Mouse (Mus musculus) cerebellum, postnatal 14 days (tissue): ENCODE measurements at regions not wholly inside any gene's neighbourhood (a gene's known extent, or its start where the extent isn't known, plus 50 kb on each side); places are given as distances from the start of the nearest gene placed in this dataset.

Experiments used
- DNase-seq, 2 experiments: peaks; one replicate each; pipeline ENCODE4 v3.0.0; 2021; ENCODE audit warnings: mixed read lengths in 2 of 2

- DNase-seq = no peak
Measured at GRCm38 (mm10) chr9:46610101-46611005, 290.6 kb upstream of the 4931429L15Rik start.

DNA sequence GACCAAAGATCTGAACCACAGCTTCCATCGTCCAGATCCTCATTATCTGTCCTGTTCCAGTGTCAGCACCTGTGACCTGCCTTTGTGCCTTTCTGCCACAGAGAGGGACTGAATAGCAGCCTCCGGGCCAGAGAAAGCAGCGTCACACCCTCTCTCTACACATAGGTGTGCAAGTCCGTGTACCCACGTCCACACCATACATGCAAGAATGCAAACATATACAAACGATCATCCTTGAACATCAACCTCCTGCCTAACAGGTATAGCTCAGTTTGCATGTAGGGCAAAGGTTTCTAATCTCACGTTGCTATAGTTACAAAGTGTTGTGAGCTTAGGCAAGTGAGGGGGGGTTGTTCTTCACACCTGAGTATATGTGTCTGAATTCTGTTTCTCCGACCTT, 288.9 kb upstream of the 4931429L15Rik start:
- DNase-seq = no peak

DNA sequence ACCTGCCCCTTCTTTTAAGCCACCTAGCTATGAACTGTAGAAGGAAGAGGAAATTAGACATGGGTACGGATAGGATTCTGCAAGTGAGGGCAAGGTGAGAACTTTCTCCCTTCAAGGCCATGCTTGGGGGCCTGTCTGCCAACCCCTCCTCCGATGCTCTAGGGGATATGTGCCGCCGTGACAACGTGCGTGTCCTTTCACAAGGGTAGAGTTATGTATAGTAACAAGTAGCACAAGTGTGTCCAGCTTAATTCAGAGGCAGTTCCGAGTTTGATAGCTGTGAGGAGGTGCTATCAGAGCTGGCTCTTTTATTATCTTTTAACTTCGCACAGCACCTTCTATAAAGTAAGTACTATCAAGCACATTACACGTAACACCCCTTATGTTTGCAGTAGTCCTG, 281.0 kb upstream of the 4931429L15Rik start:
- DNase-seq = no peak

GRCm38 (mm10) chr9:46599931-46600708, 280.3 kb upstream of the 4931429L15Rik start:
- DNase-seq = peak; percentile 46 to 47

DNA sequence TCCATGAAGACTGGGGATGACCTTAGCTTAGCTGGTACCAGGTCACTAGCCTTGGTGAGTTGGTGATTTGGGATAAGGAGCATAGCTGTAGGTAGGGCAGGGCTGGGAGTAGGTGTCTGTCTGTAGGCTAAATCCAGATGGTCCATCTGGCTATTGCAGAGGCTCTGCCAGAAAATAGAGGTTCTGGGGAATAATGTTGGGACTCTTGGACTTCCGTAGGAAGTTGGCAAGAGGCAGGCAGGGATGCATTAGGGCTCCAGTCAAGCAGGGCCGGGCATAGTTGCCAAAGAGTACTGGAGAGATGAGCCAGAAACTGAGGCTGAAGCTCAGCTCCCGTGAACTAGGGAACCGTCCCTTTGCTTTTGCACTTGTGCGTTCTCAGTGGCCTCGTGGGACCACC, 278.7 kb upstream of the 4931429L15Rik start:
- DNase-seq = peak; percentile 51 to 70

DNA sequence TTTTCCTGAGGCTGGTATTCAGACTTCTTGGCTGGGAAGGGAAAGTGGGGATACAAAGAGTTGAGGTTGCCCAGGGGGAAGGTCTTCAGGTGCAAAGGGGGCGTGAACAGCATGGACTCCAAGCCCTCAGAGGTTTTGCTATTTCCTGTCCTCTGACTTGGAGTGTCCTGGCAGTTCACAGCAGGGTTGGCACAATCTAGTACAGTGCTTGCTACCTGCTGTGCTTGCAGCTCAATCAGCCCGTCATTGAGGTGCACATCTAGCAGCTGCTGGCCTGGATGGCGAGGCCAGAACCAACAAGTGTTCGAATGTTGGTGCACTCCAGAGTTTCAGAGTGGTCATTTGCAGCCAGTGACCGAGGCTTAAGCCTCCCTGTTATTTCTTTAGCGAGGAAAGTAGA, 273.7 kb upstream of the 4931429L15Rik start:
- peak; percentile 67 to 74 for DNase-seq

DNA sequence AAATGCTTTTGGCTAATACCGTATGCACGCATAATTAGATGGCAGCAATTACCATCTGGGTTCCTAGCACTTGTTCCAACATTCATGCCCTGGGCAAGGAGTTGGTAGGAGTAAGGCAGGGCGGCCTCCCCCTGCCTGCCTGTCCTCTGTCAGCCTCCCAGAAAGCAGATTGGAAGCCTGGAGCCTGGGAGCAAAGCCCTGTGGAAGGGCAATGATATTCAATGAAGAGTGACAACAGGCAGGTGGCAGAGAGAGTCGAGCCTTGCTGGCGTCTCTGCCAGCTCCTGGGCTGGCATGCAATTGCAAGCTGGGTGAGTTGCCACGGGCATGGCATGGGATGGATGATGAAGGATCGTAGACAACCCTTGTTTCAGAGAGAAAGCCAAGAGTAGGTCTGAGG, 273.1 kb upstream of the 4931429L15Rik start:
- peak; percentile 86 to 91 for DNase-seq

DNA sequence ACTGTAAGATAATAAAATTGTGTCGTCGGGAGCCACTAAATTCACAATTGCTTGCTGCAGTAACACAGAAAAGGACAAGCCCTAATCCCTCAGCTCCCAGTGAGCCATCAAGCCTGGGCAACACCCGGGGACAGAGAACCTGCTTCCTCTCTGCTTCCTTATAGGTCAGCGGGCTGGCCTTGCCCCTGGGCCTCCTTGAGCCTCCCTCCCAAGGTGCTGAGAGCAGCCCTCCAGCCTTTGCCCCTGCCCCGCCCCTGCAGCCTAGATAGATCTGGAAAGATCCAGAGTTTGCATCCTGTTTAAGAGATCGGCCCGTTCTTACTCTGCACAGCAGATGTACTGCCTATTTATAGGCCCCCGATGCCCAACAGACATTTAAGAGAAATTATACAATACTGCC, 267.0 kb upstream of the 4931429L15Rik start:
- no peak for DNase-seq

- no peak for DNase-seq
Measured at GRCm38 (mm10) chr9:46581844-46582243, 262.1 kb upstream of the 4931429L15Rik start.

DNA sequence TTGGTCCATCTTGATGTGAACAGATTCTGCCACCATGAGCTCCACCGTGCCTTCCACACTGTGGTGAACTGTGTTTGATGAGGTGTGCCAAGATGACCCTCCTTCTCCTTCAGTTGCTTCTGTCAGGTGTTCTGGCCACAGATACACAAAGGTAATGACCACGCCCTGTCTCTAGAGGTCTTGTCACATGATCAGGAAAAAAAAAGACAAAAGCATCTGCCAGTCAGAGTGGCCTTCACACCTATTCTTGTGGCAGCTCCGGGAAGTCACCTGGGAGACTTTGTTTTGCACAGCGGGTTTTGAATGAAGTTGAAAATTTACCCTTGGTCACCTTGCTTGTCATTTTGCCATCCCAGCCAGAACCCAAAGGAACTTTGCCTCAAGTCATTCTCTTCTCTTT, 242.5 kb upstream of the 4931429L15Rik start:
- no peak for DNase-seq

GRCm38 (mm10) chr9:46558481-46558880, 238.7 kb upstream of the 4931429L15Rik start:
- DNase-seq = peak; percentile 46 to 53

GRCm38 (mm10) chr9:46557781-46558180, 238.0 kb upstream of the 4931429L15Rik start:
- DNase-seq = no peak

DNA sequence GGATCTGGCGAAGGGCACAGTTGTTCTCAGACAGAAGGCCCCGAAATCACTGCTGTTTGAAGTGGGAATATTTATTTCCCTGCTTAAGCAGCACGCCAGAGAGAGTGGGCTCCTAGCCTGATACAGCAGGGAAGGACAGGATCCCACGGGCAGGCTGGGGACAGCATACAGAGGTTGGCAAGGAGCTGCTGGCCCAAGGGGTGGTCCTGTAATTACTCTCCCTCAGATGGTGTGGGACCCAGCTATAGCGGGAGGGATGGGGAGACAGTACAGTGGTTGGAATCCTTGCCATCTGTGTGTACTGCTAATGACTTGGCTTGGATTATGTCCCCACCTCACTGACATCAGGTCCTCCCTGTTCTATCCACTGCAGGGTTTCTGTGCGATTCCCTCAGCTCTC, 235.4 kb upstream of the 4931429L15Rik start:
- DNase-seq = peak in 1 of 2 experiments; percentile 22

DNA sequence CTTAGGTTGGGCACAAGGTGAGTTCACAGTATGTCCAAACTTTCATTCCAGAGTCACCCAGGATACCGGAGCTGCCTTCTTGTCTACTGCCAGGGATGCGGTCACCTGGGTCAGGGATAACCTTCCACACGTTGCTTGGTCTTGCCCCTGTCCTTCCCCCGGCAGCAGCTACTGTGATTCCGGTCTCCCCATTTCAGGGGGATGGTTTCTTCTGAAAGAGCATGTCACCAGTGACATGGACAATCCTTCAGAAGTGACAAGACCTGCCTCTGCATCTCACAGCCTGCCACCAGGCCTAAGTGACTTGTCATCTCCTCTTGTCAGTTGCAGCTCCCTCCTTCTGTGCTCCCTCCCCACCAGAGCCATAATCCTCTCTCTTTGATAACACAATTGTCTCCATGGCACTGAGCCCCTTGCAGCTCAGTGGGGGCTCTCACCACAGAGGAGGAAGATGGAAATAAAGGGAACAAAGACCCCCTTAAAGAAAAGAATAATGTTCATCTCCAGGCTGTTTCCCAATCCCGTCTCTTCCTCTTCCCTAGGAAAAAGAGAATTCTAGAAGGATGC, 234.9 kb upstream of the 4931429L15Rik start:
- DNase-seq = no peak

- DNase-seq = no peak
Measured at GRCm38 (mm10) chr9:46549416-46549815, 229.6 kb upstream of the 4931429L15Rik start.

DNA sequence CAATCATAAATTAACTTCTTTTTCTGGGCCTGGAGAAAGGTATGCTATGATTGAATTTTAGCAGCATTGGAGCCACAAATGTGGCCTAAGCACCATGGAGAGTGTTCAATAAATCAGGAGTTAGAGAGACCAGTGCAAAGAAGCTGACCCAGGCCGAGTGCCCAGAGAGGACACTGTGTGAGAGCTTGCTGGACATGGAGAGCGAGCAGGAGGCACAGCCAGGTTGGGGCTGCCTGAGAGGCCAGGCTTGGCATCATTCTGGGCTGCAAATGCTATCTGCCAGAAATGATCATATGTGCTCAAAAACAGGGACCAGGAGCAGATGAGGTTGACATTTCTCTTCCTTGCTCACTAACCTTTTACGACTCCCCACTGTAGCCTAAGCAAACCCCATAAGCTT, 224.5 kb upstream of the 4931429L15Rik start:
- peak; percentile 66 to 84 for DNase-seq

- DNase-seq = no peak
Measured at GRCm38 (mm10) chr9:46541001-46541400, 221.2 kb upstream of the 4931429L15Rik start.

DNA sequence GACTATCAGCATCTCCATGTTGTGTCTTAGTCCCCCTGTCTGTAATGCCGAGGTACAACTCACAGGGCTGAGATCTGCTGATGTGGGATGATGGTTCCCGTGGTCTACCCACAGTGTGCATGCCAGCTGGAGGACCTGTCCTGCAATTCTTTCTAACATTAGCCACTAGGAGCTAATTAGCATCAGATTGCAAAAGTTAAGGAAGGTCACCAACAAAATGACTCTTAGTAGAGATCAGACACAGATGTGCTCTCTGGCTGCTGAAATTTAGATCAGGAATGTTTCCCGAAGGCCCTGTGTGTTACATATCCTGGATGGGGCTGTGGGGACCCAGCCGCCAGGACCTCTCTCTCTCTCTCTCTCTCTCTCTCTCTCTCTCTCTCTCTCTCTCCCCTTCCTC, 218.8 kb upstream of the 4931429L15Rik start:
- no peak for DNase-seq

GRCm38 (mm10) chr9:46516401-46517130, 196.8 kb upstream of the 4931429L15Rik start:
- peak in 1 of 2 experiments; percentile 30 for DNase-seq

- no peak for DNase-seq
Measured at GRCm38 (mm10) chr9:46512276-46513051, 192.7 kb upstream of the 4931429L15Rik start.

- peak; percentile 38 to 46 for DNase-seq
Measured at GRCm38 (mm10) chr9:46511307-46511706, 191.5 kb upstream of the 4931429L15Rik start.

DNA sequence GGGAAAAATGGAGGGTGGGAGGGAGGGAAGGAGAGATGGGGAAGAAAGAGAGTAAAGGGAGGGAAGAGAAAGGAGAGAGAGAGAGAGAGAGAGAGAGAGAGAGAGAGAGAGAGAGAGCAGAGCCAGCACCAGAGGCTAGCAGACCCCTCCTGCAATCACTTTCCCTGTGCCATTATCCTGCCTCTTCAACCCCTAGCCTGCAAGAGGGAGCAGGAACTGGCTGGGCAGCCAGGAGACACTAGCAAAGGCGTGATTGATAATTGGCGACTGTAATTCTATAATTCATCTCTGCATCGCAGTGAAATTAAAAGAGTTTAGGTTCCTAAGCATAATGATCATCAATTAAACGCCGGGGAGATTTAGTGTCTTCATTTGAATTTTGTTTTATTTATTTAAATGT, 190.1 kb upstream of the 4931429L15Rik start:
- no peak for DNase-seq
